Mouse (Mus musculus) spleen, embryonic (tissue): ENCODE measurements around the gene Hoxc6.

Experiments used
- CTCF ChIA-PET: fragments of 350-600 bp; sonication (Branson Sonifier 250); formaldehyde crosslinking; loops from one replicate; lab custom pipeline; 2022; lab: Charles Lee

Gene Hoxc6

GRCm38 (mm10) chr15:103010112-103010846 is 12.2 kb downstream of the Hoxc6 start:
- CTCF ChIA-PET = interaction anchor here (0.6 to 1.0 kb wide), 3 partner anchors 16 to 60 kb away, joined by 3 to 4 read pairs (median 3); partner anchors contain the start of gene Hoxc8

- CTCF ChIA-PET = interaction anchor here (0.6 kb wide), 2 partner anchors 15 to 60 kb away, joined by 3 read pairs; no protein-coding TSS in a partner anchor
These were observed 12.9 kb downstream of the Hoxc6 start for GRCm38 (mm10) chr15:103010847-103011555.

GRCm38 (mm10) chr15:103011928-103012486 is 13.9 kb downstream of the Hoxc6 start:
- CTCF ChIA-PET = no interaction called here

GRCm38 (mm10) chr15:103013238-103013984 is 15.4 kb downstream of the Hoxc6 start:
- CTCF ChIA-PET = interaction anchor here (0.9 kb wide), 1 partner anchor 16 kb away, joined by 3 read pairs; no protein-coding TSS in a partner anchor

- CTCF ChIA-PET = interaction anchor here (0.5 kb wide), 1 partner anchor 136 kb away, joined by 7 read pairs; no protein-coding TSS in a partner anchor
These were observed 16.3 kb downstream of the Hoxc6 start for GRCm38 (mm10) chr15:103014166-103015008.

- CTCF ChIA-PET = no interaction called here
These were observed 16.9 kb downstream of the Hoxc6 start for GRCm38 (mm10) chr15:103015009-103015399.

- CTCF ChIA-PET = no interaction called here
These were observed 17.5 kb downstream of the Hoxc6 start for GRCm38 (mm10) chr15:103015406-103016166.

- CTCF ChIA-PET = no interaction called here
These were observed 20.6 kb downstream of the Hoxc6 start, which contains the start of gene Hoxc4 for GRCm38 (mm10) chr15:103018636-103019035. TSS of gene Hoxc4 (plus strand) at chr15:103018934.

- CTCF ChIA-PET = no interaction called here
These were observed 22.9 kb downstream of the Hoxc6 start for GRCm38 (mm10) chr15:103020899-103021418.

GRCm38 (mm10) chr15:103021544-103021943 is 23.5 kb downstream of the Hoxc6 start:
- CTCF ChIA-PET = interaction anchor here (0.7 kb wide), 1 partner anchor 14 kb away, joined by 6 read pairs; no protein-coding TSS in a partner anchor

- CTCF ChIA-PET = interaction anchor here (0.5 to 0.6 kb wide), 2 partner anchors 17 to 76 kb away, joined by 3 to 6 read pairs; no protein-coding TSS in a partner anchor
These were observed 26.1 kb downstream of the Hoxc6 start for GRCm38 (mm10) chr15:103024131-103024530.

- CTCF ChIA-PET = no interaction called here
These were observed 29.5 kb downstream of the Hoxc6 start for GRCm38 (mm10) chr15:103027266-103028235.

GRCm38 (mm10) chr15:103028916-103029512 is 31.0 kb downstream of the Hoxc6 start:
- CTCF ChIA-PET = interaction anchor here (0.6 kb wide), 1 partner anchor 195 kb away, joined by 3 read pairs; no protein-coding TSS in a partner anchor

- CTCF ChIA-PET = no interaction called here
These were observed 32.1 kb downstream of the Hoxc6 start for GRCm38 (mm10) chr15:103030142-103030541.

GRCm38 (mm10) chr15:103032167-103032566 is 34.1 kb downstream of the Hoxc6 start:
- CTCF ChIA-PET = no interaction called here

GRCm38 (mm10) chr15:103032646-103033575 is 34.9 kb downstream of the Hoxc6 start:
- CTCF ChIA-PET = no interaction called here
